Mouse (Mus musculus): ENCODE measurements around the gene Spib. TPM values are rescaled to one million over a fixed set of nuclear protein-coding genes. Genes with fewer than 3 reads are reported as not detected.

Gene Spib
- total RNA-seq (2023), result 10 to 100 TPM in 1 of 2 experiments, 1 to 10 TPM in 1; 4.6 to 14.6 TPM

DNA sequence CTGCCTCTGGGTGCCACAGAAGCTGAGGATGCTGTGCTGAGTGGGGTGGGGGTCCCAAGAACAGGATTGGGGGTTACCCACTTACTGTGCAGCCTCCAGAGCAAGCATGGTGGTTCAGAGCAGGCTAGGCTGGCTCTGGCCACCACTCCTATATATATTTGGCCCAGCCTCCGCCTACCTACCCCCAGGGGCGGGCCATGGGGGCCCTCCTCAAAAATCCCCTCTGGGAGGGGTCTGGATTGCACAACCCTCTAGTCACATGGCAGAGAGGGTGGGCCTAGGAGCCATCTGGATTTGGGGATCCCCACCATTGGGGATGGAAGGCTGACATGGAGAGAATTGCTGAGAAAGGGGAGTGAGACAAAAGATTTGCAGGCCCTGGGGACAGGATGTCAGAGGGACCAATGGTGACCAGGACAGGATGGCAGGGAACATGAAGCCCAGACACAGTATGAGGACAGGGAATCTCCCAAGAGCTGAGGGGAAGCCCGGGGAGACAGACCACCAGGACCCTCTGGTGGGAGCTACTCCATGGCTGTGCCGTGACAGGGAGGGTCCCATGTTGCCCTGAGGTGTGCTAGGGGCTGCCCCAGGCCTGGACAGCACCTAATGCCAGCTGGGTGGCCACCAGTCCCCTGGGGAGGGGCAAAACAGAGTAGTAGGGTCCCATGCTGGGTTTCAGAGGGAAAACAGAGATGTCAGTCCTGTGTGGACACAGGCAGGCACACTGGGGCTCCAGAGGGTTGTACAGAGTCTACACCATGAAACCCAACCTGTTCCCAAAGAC lies at the start of gene Spib:
Gene Spib (minus strand): TSS at position 126 of the 787 bp plus-strand sequence.

DNA sequence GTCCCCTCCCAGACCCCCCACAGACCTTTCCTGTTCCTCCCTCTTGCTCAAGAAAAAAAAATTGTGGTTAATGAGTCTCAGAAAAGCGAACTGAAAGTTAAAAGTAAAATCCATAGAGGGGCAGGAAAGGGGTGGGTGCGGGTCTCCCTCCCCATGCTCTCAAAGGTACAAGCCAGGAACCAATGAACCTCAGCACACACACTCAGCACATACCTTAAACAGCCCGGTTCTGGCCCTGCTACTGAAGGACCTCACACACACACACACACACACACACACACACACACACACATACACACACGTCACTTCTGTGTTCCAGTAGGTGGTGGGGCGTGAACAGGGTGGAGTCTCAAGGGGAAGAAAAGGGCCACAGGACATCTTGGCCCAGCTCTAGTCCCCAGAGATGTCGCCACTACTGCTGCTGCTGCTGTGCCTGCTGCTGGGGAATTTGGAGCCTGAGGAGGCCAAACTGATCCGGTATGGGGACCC lies 40.4 kb upstream of the Spib start, which contains the start of gene Napsa:
Gene Napsa (plus strand): TSS at position 168 of the 489 bp plus-strand sequence.

DNA sequence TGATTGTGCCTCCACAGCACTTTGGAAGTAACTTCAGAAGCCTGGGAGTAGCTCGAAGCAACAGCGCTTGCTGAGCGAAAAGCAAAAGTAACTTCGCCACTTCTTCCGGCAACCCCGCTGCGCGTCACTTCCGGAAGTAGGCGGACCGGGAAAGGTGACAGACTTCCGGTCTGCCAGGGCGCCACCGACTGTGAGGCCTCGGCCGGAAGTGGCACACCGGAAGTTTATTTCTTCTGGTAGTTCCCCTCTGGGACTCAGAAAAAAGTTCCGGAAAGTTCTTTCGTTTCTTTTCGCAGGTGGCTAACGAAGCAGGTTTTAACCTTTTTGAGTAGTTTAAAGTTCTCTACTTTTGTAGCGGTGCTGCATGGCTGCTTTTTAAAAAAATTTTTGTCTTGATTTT lies 22.0 kb upstream of the Spib start, which contains the start of gene Nr1h2:
Gene Nr1h2 (minus strand): TSS at position 126 of the 400 bp plus-strand sequence.

DNA sequence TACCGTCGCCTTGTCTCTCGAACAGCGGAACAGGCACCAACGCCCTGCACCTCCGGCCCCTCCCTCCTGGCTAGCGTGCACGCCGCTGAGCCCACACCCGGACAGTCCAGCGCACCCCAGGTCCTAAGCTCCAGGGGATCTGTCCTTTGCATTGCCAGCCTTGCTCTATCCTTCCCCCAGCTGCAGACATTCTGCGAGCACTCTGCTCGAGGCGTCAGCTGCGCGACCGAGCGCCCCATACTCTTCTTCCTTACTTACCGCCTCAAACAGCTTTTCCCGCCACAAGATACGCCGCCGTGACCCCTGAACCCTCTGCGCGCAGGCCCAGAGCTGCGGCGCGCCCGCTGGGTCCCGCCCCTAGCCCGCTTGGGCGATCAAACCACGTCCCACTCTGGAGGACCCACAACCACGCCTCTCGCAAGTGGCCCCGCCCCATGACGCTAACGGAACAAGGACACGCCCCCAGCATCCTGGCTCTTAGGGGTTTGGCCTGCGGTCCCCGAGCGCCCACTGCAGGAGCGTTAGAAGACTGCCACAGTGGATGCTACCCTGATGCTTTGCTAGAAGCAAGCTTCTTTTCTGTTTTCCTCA lies 16.7 kb upstream of the Spib start, which contains the start of gene Pold1:
Gene Pold1 (minus strand): TSS at position 353 of the 591 bp plus-strand sequence.

DNA sequence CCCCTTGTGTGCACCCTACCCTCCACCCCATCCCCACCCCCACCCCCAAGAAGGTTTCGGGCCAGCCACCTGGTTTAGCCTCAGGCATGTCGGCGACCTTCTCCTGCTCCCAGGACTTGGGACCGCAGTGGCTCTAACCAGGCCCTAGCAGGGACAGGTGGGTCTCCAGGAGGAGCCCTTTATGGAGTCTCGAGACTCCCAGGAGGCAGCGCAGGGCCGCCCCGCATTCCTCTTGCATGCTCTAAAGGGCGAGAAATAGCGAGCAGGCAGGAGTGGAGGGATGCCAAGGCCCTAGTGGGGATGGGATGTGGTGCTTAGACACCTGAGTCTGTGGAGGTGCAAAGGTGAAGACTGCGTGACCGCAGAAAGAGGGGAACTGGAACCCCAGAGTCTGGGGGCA lies 7.4 kb downstream of the Spib start, which contains the start of gene Mybpc2:
Gene Mybpc2 (minus strand): TSS at position 155 of the 400 bp plus-strand sequence.

DNA sequence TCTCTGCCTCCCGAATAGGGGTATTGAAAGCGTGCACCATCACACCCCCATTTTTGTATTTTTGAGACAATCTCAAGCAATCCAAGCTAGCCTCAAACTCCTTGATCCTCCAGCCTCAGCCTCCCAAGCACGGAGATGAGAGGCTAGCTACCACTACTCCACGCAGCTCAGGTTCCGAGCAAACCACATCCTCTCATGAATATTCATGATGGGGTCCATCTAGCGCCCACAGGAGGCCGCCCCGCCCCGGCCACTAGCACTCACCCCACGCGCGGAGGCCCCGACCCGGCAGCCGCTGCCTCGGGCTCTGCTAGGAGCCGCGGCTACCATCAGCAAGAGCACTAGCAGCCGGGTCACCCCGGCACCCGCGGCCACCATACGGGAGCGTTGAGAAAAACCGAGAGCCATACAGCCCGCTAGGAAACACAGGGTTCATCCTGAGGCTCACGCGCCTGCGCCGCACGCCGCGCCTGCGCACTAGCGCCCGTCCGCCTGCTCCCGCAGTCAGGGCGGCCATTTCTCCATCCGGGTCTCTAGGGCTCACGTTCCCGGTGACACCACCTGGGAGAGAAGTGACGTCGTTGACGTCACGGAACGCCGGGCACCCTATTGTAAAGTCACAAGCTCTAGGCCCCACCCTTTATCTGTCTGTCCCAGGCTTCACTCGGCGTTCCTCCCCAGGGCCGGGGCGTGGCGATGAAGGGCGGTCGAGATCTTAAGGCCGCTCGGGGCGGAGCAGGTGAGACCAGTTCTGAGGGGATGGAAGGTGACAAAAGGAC lies 35.7 kb downstream of the Spib start, which contains the start of the genes Emc10 and Fam71e1:
Gene Emc10 (minus strand): TSS at position 538 of the 779 bp plus-strand sequence.
Gene Fam71e1 (plus strand): TSS at position 590 of the 779 bp plus-strand sequence.

Other genes with a start within 250 kb of the Spib start
- gene Clec11a, start 225.2 kb downstream of the Spib start, total RNA-seq (2023), result 1 to 10 TPM in 1 of 2 experiments, under 1 TPM in 1; 0.42 to 1.1 TPM
- under 1 TPM; 0.40 to 0.57 TPM for gene Shank1, start 221.8 kb downstream of the Spib start, total RNA-seq (2023)
- gene Syt3, start 148.0 kb downstream of the Spib start, total RNA-seq (2023), result under 1 TPM in 1 of 2 experiments, not detected in 1; 0.36 TPM
- gene 1700008O03Rik, start 146.3 kb downstream of the Spib start, total RNA-seq (2023), result under 1 TPM in 1 of 2 experiments, not detected in 1; 0.16 TPM
- gene Lrrc4b, start 103.1 kb downstream of the Spib start, total RNA-seq (2023), result not detected
- not detected for gene Aspdh, start 66.7 kb downstream of the Spib start, total RNA-seq (2023)
- 10 to 100 TPM; 29.3 to 40.6 TPM for gene Josd2, start 64.1 kb downstream of the Spib start, total RNA-seq (2023)
- 10 to 100 TPM; 26.0 to 27.0 TPM for gene Emc10, start 35.5 kb downstream of the Spib start, total RNA-seq (2023)
- 1 to 10 TPM in 1 of 2 experiments, under 1 TPM in 1; 0.90 to 2.7 TPM for gene Fam71e1, start 35.5 kb downstream of the Spib start, total RNA-seq (2023)
- gene Mybpc2, start 7.4 kb downstream of the Spib start, total RNA-seq (2023), result under 1 TPM; 0.13 to 0.46 TPM
- 10 to 100 TPM; 46.1 to 62.2 TPM for gene Pold1, start 16.8 kb upstream of the Spib start, total RNA-seq (2023)
- 100 to 1,000 TPM; 311 to 353 TPM for gene Nr1h2, start 21.9 kb upstream of the Spib start, total RNA-seq (2023)
- 100 to 1,000 TPM; 144 to 183 TPM for gene Napsa, start 40.3 kb upstream of the Spib start, total RNA-seq (2023)
- gene Kcnc3, start 58.6 kb upstream of the Spib start, total RNA-seq (2023), result under 1 TPM; 0.67 to 0.86 TPM
- gene Myh14, start 138.8 kb upstream of the Spib start, total RNA-seq (2023), result not detected
- gene Izumo2, start 176.7 kb upstream of the Spib start, total RNA-seq (2023), result not detected
- gene Vrk3, start 216.3 kb upstream of the Spib start, total RNA-seq (2023), result 10 to 100 TPM; 49.1 to 59.2 TPM
- 1 to 10 TPM; 1.0 to 1.7 TPM for gene Zfp473, start 219.0 kb upstream of the Spib start, total RNA-seq (2023)